Mouse (Mus musculus) liver, embryonic 12.5 days (tissue): Measurements from ENCODE around the gene Psme3. TPM values are rescaled to one million over a fixed set of nuclear protein-coding genes. Genes with fewer than 3 reads are reported as not detected.
A peak's percentile ranks its signal among the peaks of the same experiment; 100 is the strongest.
"Not testable (repeated sequence)": the region's sequence is repeated elsewhere in the genome, so short reads cannot be mapped to it uniquely, and the experiment has no call there.

Experiments
- ATAC-seq: fragments of 200-750 bp; cut with Nextera tagmentation; 2 replicates; pipeline ENCODE4 v1.8.0; 2017; ENCODE audit warnings: moderate number of reproducible peaks, mild to moderate bottlenecking, moderate library complexity
- H3K27ac ChIP-seq: fragments of 300-500 bp; sonication (generic); 2 replicates; pipeline ENCODE4 v1.5.1; 2016; ENCODE audit warnings: mild to moderate bottlenecking
- H3K27me3 ChIP-seq: fragments of 300-500 bp; sonication (generic); replicated peaks from 2 replicates; pipeline ENCODE4 v1.6.1; 2016; ENCODE audit warnings: mild to moderate bottlenecking, moderate library complexity
- H3K36me3 ChIP-seq: fragments of 300-500 bp; sonication (generic); 2 replicates; pipeline ENCODE4 v1.6.1; 2016; ENCODE audit warnings: mild to moderate bottlenecking, moderate library complexity
- H3K4me1 ChIP-seq: fragments of 300-500 bp; sonication (generic); 2 replicates; pipeline ENCODE4 v1.6.1; 2016
- H3K4me2 ChIP-seq: fragments of 300-500 bp; sonication (generic); 2 replicates; pipeline ENCODE4 v1.6.1; 2016; ENCODE audit warnings: mild to moderate bottlenecking, moderate library complexity
- H3K4me3 ChIP-seq: fragments of 300-500 bp; sonication (generic); 2 replicates; pipeline ENCODE4 v1.5.1; 2016; ENCODE audit warnings: mild to moderate bottlenecking, moderate library complexity
- H3K9ac ChIP-seq: fragments of 300-500 bp; sonication (generic); 2 replicates; pipeline ENCODE4 v1.6.1; 2016; ENCODE audit warnings: mild to moderate bottlenecking, moderate library complexity
- H3K9me3 ChIP-seq: fragments of 300-500 bp; sonication (generic); replicated peaks from 2 replicates; pipeline ENCODE4 v1.6.1; 2016; ENCODE audit warnings: mild to moderate bottlenecking, moderate library complexity
- WGBS: fragments of 180-500 bp; shearing (Covaris S2); methylation state at CpG from one replicate; pipeline ENCODE4 v1.1.7; 2016; ENCODE audit not compliant: insufficient replicate concordance; 5-methylcytosine and 5-hydroxymethylcytosine counted together
- polyA plus RNA-seq: library from polyadenylated mRNA; unstranded; fragments of >200 nt; fragmentation: Nextera tagmentation; extraction: Ambion mirVana; gene quantifications from 2 replicates; pipeline ENCODE4 v1.2.1, GENCODE M21; 2016

Psme3 gene
- polyA plus RNA-seq, 1 experiment from 2014 or later = 263 TPM

DNA sequence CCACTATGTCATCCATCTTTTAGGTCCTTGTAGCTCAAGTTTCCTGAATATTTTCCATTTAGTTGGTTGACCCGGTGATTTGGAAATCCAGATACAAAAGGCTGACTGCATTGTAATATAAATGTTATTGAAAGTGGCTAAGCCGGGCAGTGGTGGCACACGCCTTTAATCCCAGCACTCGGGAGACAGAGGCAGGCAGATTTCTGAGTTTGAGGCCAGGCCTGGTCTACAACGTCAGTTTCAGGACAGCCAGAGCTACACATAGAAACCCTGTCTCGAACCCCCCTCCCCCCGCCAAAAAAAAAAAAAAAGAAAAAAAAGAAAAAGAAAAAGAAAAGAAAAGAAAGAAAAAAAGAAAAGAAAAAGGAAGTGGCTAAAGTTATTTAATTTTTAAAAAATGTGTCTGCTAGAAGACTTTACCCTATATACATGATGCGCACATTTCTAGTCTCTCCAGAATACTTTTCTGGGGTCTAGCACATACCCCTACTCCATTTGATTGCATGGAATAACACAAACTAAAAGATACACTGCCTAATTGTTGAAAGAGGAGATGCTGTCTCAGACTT lies 847 bp upstream of the Psme3 start:
- peaks cover 56% of the 10 kb centered on the region for H3K4me1 ChIP-seq
- WGBS = 45% methylated on average over 8 of the region's 8 CpGs

DNA sequence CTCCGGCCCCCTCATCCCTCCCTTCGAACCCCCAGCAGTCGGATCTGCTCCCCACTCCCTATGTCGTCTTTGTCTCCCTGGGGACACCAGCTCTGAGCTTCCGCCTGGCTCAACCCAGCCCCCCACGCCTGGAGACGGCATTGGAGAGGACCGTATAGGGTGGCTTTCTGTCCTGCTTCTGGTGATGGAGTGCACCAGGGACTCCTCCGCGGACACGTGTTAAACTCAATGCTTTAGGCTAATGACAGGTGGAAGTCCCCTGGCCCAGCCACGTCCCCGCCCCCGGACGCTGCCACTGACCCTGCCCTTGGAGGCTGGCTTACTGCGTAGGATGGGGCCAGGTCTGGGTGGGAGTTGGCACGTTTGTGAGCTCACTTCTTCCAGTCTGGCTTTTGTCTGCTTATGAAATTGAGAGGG lies 496 bp downstream of the Psme3 start:
- no peaks in the 10 kb centered on the region for H3K9me3 ChIP-seq
- H3K27me3 ChIP-seq = no peaks in the 10 kb centered on the region
- peak overlapping the region; percentile 98 for H3K4me3 ChIP-seq
- peaks cover 56% of the 10 kb centered on the region for H3K4me1 ChIP-seq
- peak; percentile 67 for ATAC-seq
- peak overlapping the region; percentile 100 for H3K27ac ChIP-seq
- under 1% methylated on average over 17 of the region's 17 CpGs for WGBS
- H3K4me2 ChIP-seq = peak overlapping the region; percentile 87
- H3K9ac ChIP-seq = peak overlapping the region; percentile 98
- H3K36me3 ChIP-seq = peaks cover 42% of the 10 kb centered on the region

More for the DNA sequence above, 847 bp upstream of the Psme3 start:
- Histone ChIP-seq H3K36me3 (peaks cover 29% of the 10 kb centered on the region), H3K4me2 (peak overlapping the region; percentile 87), H3K4me3 (peak overlapping the region; percentile 98), H3K9ac (peak overlapping the region; percentile 98; the same call in 1 of the 2 replicates), H3K27me3 (no peaks in the 10 kb centered on the region), H3K9me3 (no peaks in the 10 kb centered on the region), H3K27ac (peak overlapping the region; percentile 100)
- no peak for ATAC-seq

DNA sequence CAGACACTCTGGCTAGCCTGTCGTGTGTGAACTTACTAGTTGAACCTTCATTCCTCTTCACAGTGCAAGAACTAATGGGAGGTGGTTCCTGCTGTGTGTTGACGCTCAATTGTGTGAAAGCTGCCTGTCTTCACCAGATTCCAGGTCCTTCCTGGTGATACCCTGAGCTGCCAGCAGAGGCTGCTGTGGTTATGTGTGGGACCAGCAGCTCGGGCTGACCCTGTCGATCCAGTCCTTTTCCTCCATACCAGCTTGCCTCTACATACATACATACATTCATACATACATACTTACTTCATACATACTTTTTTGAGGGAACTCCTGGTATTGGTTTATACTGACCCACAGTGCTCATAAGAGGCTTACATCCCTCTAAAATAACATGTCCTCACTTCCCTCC lies 7.6 kb downstream of the Psme3 start:
- H3K36me3 ChIP-seq = peaks cover 86% of the 10 kb centered on the region
- ATAC-seq = no peak
- H3K27me3 ChIP-seq = no peaks in the 10 kb centered on the region
- no peak overlapping the region for H3K27ac ChIP-seq
- H3K4me3 ChIP-seq = no peak overlapping the region
- 56% methylated on average over 4 of the region's 4 CpGs for WGBS
- no peak overlapping the region for H3K4me2 ChIP-seq
- peaks cover 17% of the 10 kb centered on the region for H3K4me1 ChIP-seq
- no peaks in the 10 kb centered on the region for H3K9me3 ChIP-seq
- H3K9ac ChIP-seq = no peak overlapping the region

DNA sequence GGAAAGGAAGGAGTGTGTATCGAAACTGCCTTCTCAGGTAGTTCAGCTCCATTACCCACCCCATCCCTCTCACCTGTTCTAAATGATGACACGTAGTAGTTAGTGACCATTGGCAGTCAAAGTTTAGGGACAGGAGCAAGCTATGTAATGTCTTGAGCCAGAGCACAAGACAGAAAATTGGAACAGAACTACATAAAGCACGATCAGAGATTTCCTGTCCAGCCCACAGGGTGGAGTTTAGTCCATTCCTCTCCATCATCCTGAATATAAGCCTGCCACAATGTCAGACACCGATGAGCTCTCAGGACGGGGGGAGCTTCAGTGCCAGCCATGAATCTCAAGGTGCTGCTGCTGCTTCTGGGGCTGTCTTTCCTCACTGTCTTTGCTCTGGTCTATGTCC lies 8.8 kb downstream of the Psme3 start, which contains the start of gene Aoc2:
Gene Aoc2, plus strand, starts transcription at position 301 of the 400 bp plus-strand sequence.
- no peak within 1 kb of the TSS for H3K27ac ChIP-seq
- H3K4me3 ChIP-seq = no peak within 1 kb of the TSS
- H3K4me2 ChIP-seq = no peak within 1 kb of the TSS
- no peaks in the 10 kb centered on the region for H3K27me3 ChIP-seq
- 0 out of 2 replicates have a peak, but pooled peaks have one; percentile 6 for ATAC-seq
- 0 out of 2 replicates have a peak, but pooled peaks cover 5% of the 10 kb centered on the region for H3K4me1 ChIP-seq
- 92% methylated on average over 5 of the region's 5 CpGs for WGBS
- H3K36me3 ChIP-seq = peaks cover 77% of the 10 kb centered on the region
- H3K9ac ChIP-seq = no peak within 1 kb of the TSS
- H3K9me3 ChIP-seq = no peaks in the 10 kb centered on the region

DNA sequence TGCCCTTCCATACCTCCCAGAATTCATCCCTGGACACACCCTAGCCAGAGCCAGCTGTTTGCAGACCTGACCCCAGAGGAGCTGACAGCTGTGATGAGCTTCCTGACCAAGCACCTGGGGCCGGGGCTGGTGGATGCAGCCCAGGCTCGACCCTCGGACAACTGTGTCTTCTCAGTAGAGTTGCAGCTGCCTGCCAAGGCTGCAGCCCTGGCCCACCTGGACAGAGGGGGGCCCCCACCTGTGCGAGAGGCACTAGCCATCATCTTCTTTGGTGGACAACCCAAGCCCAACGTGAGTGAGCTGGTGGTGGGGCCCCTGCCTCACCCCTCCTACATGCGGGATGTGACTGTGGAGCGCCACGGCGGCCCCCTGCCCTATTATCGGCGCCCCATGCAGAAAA lies 9.2 kb downstream of the Psme3 start:
- not testable (repeated sequence) for H3K4me3 ChIP-seq, H3K27ac ChIP-seq, H3K9ac ChIP-seq, H3K27me3 ChIP-seq, H3K4me1 ChIP-seq, H3K9me3 ChIP-seq, H3K4me2 ChIP-seq
- ATAC-seq = peak; percentile 16; the same call in 1 of the 2 replicates
- H3K36me3 ChIP-seq = peaks cover 73% of the 10 kb centered on the region
- WGBS = 89% methylated on average over 11 of the region's 11 CpGs

DNA sequence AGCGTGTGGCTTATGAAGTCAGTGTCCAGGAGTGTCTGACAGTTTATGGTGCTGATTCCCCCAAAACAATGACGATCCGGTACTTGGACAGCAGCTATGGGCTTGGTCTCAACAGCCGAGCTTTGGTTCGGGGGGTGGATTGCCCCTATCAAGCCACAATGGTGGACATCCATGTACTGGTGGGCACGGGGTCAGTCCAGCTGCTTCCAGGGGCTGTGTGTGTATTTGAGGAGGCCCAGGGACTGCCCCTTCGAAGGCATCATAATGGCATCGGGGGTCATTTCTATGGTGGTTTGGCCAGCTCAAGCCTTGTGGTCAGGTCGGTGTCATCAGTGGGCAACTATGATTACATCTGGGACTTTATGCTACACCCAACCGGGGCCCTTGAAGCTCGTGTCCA lies 10.1 kb downstream of the Psme3 start:
- Histone ChIP-seq H3K9ac (no peak overlapping the region), H3K4me2 (no peak overlapping the region), H3K9me3 (no peaks in the 10 kb centered on the region), H3K27me3 (no peaks in the 10 kb centered on the region), H3K27ac (no peak overlapping the region), H3K4me1 (0 out of 2 replicates have a peak, but pooled peaks cover 4% of the 10 kb centered on the region), H3K36me3 (peaks cover 63% of the 10 kb centered on the region), H3K4me3 (no peak overlapping the region)
- ATAC-seq = no peak
- 86% methylated on average over 11 of the region's 11 CpGs for WGBS

DNA sequence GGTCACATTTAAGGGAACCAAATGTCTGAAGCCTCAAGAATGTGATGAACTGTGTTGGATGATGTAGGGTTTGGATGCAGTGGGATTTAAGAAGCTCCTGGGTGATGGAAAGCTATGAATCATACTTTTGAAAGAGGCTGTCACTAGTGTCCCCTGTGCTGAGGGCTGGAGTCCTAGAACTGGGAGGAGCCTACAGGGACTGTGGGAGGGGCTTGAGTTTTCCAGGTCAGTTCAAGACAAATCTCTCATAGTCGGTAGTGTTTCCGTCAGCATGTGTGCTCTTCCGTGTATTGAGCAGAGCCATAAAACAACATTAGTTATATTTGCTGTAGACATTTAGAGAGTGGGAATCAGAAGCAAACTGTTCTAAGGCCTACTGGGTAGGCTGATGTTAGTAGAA lies 11.3 kb downstream of the Psme3 start:
- Histone ChIP-seq H3K4me3 (no peak overlapping the region), H3K4me2 (no peak overlapping the region), H3K4me1 (0 out of 2 replicates have a peak, but pooled peaks cover 4% of the 10 kb centered on the region), H3K9me3 (no peaks in the 10 kb centered on the region), H3K27me3 (no peaks in the 10 kb centered on the region), H3K9ac (no peak overlapping the region), H3K36me3 (peaks cover 52% of the 10 kb centered on the region), H3K27ac (no peak overlapping the region)
- ATAC-seq = no peak
- 52% methylated on average over 3 of the region's 3 CpGs for WGBS

DNA sequence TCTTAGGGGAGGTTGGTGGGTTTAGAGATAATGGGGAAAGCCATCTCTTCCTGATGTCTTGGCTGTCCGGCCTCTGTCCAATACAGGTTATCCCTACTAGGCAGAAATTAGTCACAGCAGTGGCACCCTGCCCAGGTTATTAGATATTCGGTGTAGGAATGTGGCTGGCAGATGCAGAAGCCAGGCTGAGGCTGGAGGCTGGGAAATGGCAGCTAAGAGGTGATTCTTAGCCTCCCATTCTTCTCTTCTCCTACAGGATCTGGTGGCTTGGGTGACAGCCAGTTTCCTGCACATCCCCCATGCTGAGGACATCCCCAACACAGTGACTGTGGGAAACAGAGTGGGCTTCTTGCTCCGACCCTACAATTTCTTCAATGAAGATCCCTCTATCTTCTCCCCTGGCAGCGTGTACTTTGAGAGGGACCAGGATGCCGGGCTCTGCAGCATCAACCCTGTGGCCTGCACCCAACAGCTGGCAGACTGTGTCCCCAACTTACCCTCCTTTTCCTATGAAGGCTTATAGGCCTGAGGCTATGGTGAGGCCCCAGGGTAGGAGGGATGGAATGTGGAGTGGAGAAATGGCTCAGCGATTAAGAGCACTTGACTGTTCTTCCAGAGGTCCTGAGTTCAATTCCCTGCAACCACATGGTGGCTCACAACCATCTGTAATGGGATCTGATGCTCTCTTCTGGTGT lies 13.1 kb downstream of the Psme3 start:
- H3K27ac ChIP-seq = no peak overlapping the region
- no peak for ATAC-seq
- no peak overlapping the region for H3K9ac ChIP-seq
- H3K9me3 ChIP-seq = no peaks in the 10 kb centered on the region
- H3K4me1 ChIP-seq = peaks cover 7% of the 10 kb centered on the region; the same call in 1 of the 2 replicates
- H3K36me3 ChIP-seq = peaks cover 34% of the 10 kb centered on the region
- WGBS = 73% methylated on average over 6 of the region's 6 CpGs
- H3K27me3 ChIP-seq = no peaks in the 10 kb centered on the region
- H3K4me2 ChIP-seq = no peak overlapping the region
- no peak overlapping the region for H3K4me3 ChIP-seq

DNA sequence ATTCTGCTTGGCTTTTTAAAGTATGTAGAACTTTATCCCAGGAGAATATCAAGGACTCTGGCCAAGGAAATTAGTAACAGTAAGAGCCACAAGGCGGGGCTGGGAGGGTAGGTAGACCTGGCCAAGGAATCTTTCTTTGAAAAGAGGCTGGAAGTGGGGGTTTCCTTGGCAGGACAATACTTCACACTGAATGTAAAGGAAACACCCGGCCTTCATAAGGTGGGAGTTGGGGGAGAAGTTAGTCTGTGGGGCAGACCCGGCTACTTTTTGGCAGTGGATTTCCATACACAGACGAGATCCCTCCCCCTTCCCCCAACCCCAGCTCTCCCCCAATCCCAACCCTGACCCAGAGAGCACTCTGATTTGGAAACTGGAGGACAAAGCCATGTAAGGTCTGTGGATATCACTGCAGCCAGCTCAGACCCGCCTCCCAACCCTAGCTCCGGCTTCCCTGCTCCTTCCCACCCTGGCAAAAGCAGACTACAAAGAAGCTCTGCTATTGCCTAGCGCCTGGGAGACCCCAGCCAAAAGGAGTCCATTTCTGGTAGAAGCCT lies 14.4 kb downstream of the Psme3 start, which contains the start of gene Aoc3:
Gene Aoc3, plus strand, starts transcription at position 235 of the 554 bp plus-strand sequence.
- Histone ChIP-seq H3K4me3 (no peak within 1 kb of the TSS), H3K27me3 (no peaks in the 10 kb centered on the region), H3K9ac (no peak within 1 kb of the TSS), H3K4me2 (no peak within 1 kb of the TSS), H3K27ac (no peak within 1 kb of the TSS), H3K36me3 (peaks cover 20% of the 10 kb centered on the region), H3K4me1 (peaks cover 14% of the 10 kb centered on the region), H3K9me3 (no peaks in the 10 kb centered on the region)
- WGBS = 63% methylated on average over 7 of the region's 7 CpGs
- ATAC-seq = no peak

DNA sequence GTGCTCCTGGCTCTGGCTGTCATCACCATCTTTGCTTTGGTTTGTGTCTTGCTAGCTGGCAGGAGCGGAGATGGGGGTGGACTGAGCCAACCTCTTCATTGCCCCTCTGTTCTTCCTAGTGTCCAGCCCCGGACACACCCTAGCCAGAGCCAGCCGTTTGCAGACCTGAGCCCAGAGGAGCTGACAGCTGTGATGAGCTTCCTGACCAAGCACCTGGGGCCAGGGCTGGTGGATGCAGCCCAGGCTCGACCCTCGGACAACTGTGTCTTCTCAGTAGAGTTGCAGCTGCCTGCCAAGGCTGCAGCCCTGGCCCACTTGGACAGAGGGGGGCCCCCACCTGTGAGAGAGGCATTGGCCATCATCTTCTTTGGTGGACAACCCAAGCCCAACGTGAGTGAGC lies 14.9 kb downstream of the Psme3 start:
- H3K27me3 ChIP-seq, H3K4me3 ChIP-seq, H3K27ac ChIP-seq, ATAC-seq, H3K9ac ChIP-seq, H3K4me2 ChIP-seq, H3K9me3 ChIP-seq: not testable (repeated sequence)
- 71% methylated on average over 6 of the region's 6 CpGs for WGBS
- Histone ChIP-seq H3K36me3 (peaks cover 15% of the 10 kb centered on the region), H3K4me1 (peaks cover 14% of the 10 kb centered on the region)

DNA sequence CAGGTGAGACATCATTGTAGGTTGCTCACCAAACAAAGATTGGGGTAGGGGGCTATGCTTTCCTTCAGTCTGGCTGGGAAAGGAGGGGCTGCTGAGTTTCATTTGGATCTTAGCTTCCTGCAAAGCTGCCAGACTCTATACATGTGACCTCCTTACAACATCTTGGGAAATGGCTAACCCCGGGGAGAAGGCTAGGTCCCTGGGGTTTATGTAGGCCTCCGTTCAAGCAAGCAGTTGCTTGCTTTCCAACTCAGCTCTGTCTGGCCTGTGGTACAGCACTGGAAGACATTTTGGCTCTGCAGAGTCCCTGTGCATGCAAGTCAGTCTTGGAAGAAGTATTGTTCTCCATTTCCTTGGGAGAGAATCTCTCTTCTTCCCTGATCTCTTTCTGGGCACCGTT lies 16.5 kb downstream of the Psme3 start:
- 72% methylated on average over 3 of the region's 3 CpGs for WGBS
- no peak for ATAC-seq
- no peak overlapping the region for H3K27ac ChIP-seq
- H3K36me3 ChIP-seq = peaks cover 8% of the 10 kb centered on the region; the same call in 1 of the 2 replicates
- no peaks in the 10 kb centered on the region for H3K9me3 ChIP-seq
- H3K4me2 ChIP-seq = no peak overlapping the region
- H3K4me1 ChIP-seq = peaks cover 14% of the 10 kb centered on the region
- no peak overlapping the region for H3K4me3 ChIP-seq
- no peak overlapping the region for H3K9ac ChIP-seq
- H3K27me3 ChIP-seq = no peaks in the 10 kb centered on the region; the same call in 1 of the 2 replicates

DNA sequence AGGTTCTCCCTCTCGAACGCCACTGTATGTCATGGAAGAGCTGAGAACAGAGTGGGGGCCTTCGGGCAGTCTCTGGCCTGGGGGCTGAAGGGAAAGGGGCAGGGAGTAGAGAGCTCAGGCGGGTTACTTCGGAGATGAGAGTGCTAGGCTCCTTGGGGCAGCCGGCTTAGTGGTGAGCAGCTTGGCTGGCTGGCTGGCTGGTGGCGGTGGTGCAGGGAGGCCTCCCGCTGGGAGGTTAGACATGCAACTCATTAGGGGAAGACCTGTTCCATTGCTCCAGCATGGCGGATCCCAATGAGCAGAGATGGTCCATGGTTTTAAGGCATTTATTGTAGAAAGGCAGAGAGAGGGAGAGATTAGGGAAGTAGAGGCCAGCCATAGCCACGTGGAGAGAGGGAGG lies 18.0 kb downstream of the Psme3 start:
- H3K9me3 ChIP-seq = no peaks in the 10 kb centered on the region
- no peak overlapping the region for H3K9ac ChIP-seq
- H3K4me2 ChIP-seq = no peak overlapping the region
- 51% methylated on average over 10 of the region's 10 CpGs for WGBS
- no peak overlapping the region for H3K27ac ChIP-seq
- H3K4me1 ChIP-seq = peaks cover 29% of the 10 kb centered on the region
- no peak for ATAC-seq
- no peaks in the 10 kb centered on the region; the same call in 1 of the 2 replicates for H3K27me3 ChIP-seq
- peaks cover 3% of the 10 kb centered on the region; the same call in 1 of the 2 replicates for H3K36me3 ChIP-seq
- no peak overlapping the region for H3K4me3 ChIP-seq
